Comparison of ENCODE assay signal across 8 mouse cellular contexts in genomic region chr8:123254099-123254885, GRCm38 (mm10). TPM values are rescaled to one million over a fixed set of nuclear protein-coding genes. Genes with fewer than 3 reads are reported as not detected.
A peak's percentile ranks its signal among the peaks of the same experiment; 100 is the strongest.
DNase-seq lines count a peak whose midpoint lies in the region; ATAC-seq and TF ChIP-seq lines count a peak whose summit lies in the region.

Zfp276 (plus strand) TSS chr8:123254195.
Vps9d1 (minus strand) TSS chr8:123254348.

- peak; percentile 72 for TF ChIP-seq POLR2A in CH12.LX (IDR thresholded peaks at IDR 0.05; ENCODE audit: low read depth, low read length)

- dilution Hi-C loops in CH12.LX (cut with MboI; ENCODE audit: extremely low pct_ligation_motif_present, extremely low pct_unique_long_range_greater_than_20kb, low sequenced_read_pairs), result no loop called here

- H3K9ac ChIP-seq in CH12.LX (ENCODE audit: insufficient read depth, low read depth), result peak within 1 kb of the TSS; percentile 88
- peak within 1 kb of the TSS; percentile 96 for H3K9ac ChIP-seq in heart, embryonic 14.5 days (ENCODE audit: low read length)
- H3K9ac ChIP-seq in liver, embryonic 15.5 days, result peak within 1 kb of the TSS; percentile 94
- H3K9ac ChIP-seq in neural tube, embryonic 12.5 days, result peak within 1 kb of the TSS; percentile 89
- H3K9ac ChIP-seq in stomach, postnatal 0 days (ENCODE audit: low read length), result peak within 1 kb of the TSS; percentile 96

- in situ Hi-C loops in CH12.LX (cut with MboI; ENCODE audit: low pct_ligation_motif_present, low pct_unique_long_range_greater_than_20kb, low sequenced_read_pairs), result no loop called here

- peak; percentile 90 for ATAC-seq in heart, embryonic 14.5 days (ENCODE audit: insufficient number of reproducible peaks, insufficient read depth, low FRiP score, low read depth)
- peak; percentile 96 for ATAC-seq in liver, embryonic 15.5 days (ENCODE audit: insufficient read depth)
- peak; percentile 93 for ATAC-seq in neural tube, embryonic 12.5 days (ENCODE audit: low FRiP score, low read depth)
- peak; percentile 96 for ATAC-seq in stomach, postnatal 0 days (ENCODE audit: low FRiP score, low TSS enrichment)

- H3K4me3 ChIP-seq in CH12.LX (replicated peaks in 1 of 3; ENCODE audit: low read depth in 2 of 3, low read length in 2 of 3, poor library complexity in 1 of 3), result peak within 1 kb of the TSS; percentile 75 to 89 (median 87)
- peak within 1 kb of the TSS; percentile 94 for H3K4me3 ChIP-seq in forebrain, embryonic 10.5 days
- peak within 1 kb of the TSS; percentile 75 to 87 for H3K4me3 ChIP-seq in heart, embryonic 14.5 days (ENCODE audit: control insufficient read depth in 1 of 2, insufficient read depth in 1 of 2, low read depth in 1 of 2, low read length in 2 of 2)
- peak within 1 kb of the TSS; percentile 98 for H3K4me3 ChIP-seq in liver, embryonic 15.5 days (replicated peaks)
- H3K4me3 ChIP-seq in neural tube, embryonic 12.5 days, result peak within 1 kb of the TSS; percentile 97
- H3K4me3 ChIP-seq in stomach, postnatal 0 days (ENCODE audit: low read depth, low read length), result peak within 1 kb of the TSS; percentile 97

- no peak for TF ChIP-seq RAD21 in CH12.LX (IDR thresholded peaks at IDR 0.05; ENCODE audit: low read depth, low read length)

- TF ChIP-seq EP300 in CH12.LX (IDR thresholded peaks at IDR 0.05; ENCODE audit: low read length), result no peak
- TF ChIP-seq EP300 in stomach, postnatal 0 days (optimal IDR thresholded peaks at IDR 0.05), result no peak

- H3K9me3 ChIP-seq in CH12.LX (replicated peaks; ENCODE audit: low read length), result no peaks in the 10 kb centered on the region
- no peaks in the 10 kb centered on the region for H3K9me3 ChIP-seq in forebrain, embryonic 10.5 days
- no peaks in the 10 kb centered on the region for H3K9me3 ChIP-seq in heart, embryonic 14.5 days (ENCODE audit: control insufficient read depth, low read length)
- H3K9me3 ChIP-seq in liver, embryonic 15.5 days (replicated peaks), result no peaks in the 10 kb centered on the region
- no peaks in the 10 kb centered on the region for H3K9me3 ChIP-seq in neural tube, embryonic 12.5 days
- H3K9me3 ChIP-seq in stomach, postnatal 0 days (ENCODE audit: control insufficient read depth, low read length), result no peaks in the 10 kb centered on the region

- H3K27ac ChIP-seq in CH12.LX (ENCODE audit: insufficient read depth, low read depth), result peak within 1 kb of the TSS; percentile 1; the same call in 1 of the 2 replicates
- H3K27ac ChIP-seq in forebrain, embryonic 10.5 days, result peak within 1 kb of the TSS; percentile 93
- peak within 1 kb of the TSS; percentile 78 to 86 for H3K27ac ChIP-seq in heart, embryonic 14.5 days (replicated peaks in 1 of 2; ENCODE audit: control insufficient read depth in 1 of 2, insufficient read depth in 1 of 2, low read depth in 2 of 2, low read length in 2 of 2)
- H3K27ac ChIP-seq in liver, embryonic 15.5 days (replicated peaks), result peak within 1 kb of the TSS; percentile 88
- H3K27ac ChIP-seq in neural tube, embryonic 12.5 days, result peak within 1 kb of the TSS; percentile 74; the same call in 1 of the 2 replicates
- H3K27ac ChIP-seq in stomach, postnatal 0 days (replicated peaks), result peak within 1 kb of the TSS; percentile 94

- H3K4me2 ChIP-seq in CH12.LX (ENCODE audit: insufficient read depth, low read depth, poor library complexity, severe bottlenecking), result peak within 1 kb of the TSS; percentile 92
- H3K4me2 ChIP-seq in heart, embryonic 14.5 days (ENCODE audit: low read length), result peak within 1 kb of the TSS; percentile 90
- H3K4me2 ChIP-seq in liver, embryonic 15.5 days, result peak within 1 kb of the TSS; percentile 97
- peak within 1 kb of the TSS; percentile 98 for H3K4me2 ChIP-seq in neural tube, embryonic 12.5 days (replicated peaks)
- H3K4me2 ChIP-seq in stomach, postnatal 0 days (replicated peaks; ENCODE audit: low read depth), result peak within 1 kb of the TSS; percentile 94

- no peaks in the 10 kb centered on the region for H3K27me3 ChIP-seq in CH12.LX (replicated peaks)
- H3K27me3 ChIP-seq in forebrain, embryonic 10.5 days (ENCODE audit: poor library complexity, severe bottlenecking), result no peaks in the 10 kb centered on the region
- H3K27me3 ChIP-seq in heart, embryonic 14.5 days (ENCODE audit: control insufficient read depth, insufficient read depth, low read length), result no peaks in the 10 kb centered on the region
- no peaks in the 10 kb centered on the region for H3K27me3 ChIP-seq in liver, embryonic 15.5 days
- no peaks in the 10 kb centered on the region for H3K27me3 ChIP-seq in neural tube, embryonic 12.5 days (replicated peaks)
- no peaks in the 10 kb centered on the region for H3K27me3 ChIP-seq in stomach, postnatal 0 days (ENCODE audit: control insufficient read depth, insufficient read depth, low read length)

- peaks cover 35 to 57% of the 10 kb centered on the region in 2 experiments for H3K36me3 ChIP-seq in CH12.LX (replicated peaks in 1 of 2; ENCODE audit: control insufficient read depth in 1 of 2, insufficient read depth in 1 of 2, low read length in 1 of 2)
- peaks cover 68% of the 10 kb centered on the region for H3K36me3 ChIP-seq in forebrain, embryonic 10.5 days (replicated peaks)
- peaks cover 66% of the 10 kb centered on the region for H3K36me3 ChIP-seq in heart, embryonic 14.5 days (ENCODE audit: control insufficient read depth, insufficient read depth, low read length)
- H3K36me3 ChIP-seq in liver, embryonic 15.5 days (replicated peaks), result peaks cover 45% of the 10 kb centered on the region
- H3K36me3 ChIP-seq in neural tube, embryonic 12.5 days, result peaks cover 51% of the 10 kb centered on the region
- peaks cover 27% of the 10 kb centered on the region for H3K36me3 ChIP-seq in stomach, postnatal 0 days (ENCODE audit: control insufficient read depth, insufficient read depth, low read length)

- peaks cover 13 to 41% of the 10 kb centered on the region in 2 experiments for H3K4me1 ChIP-seq in CH12.LX (ENCODE audit: control insufficient read depth in 1 of 2, insufficient read depth in 2 of 2)
- peaks cover 40% of the 10 kb centered on the region for H3K4me1 ChIP-seq in forebrain, embryonic 10.5 days
- peaks cover 9 to 21% of the 10 kb centered on the region in 2 experiments for H3K4me1 ChIP-seq in heart, embryonic 14.5 days (ENCODE audit: control insufficient read depth in 2 of 2, insufficient read depth in 2 of 2, low read length in 2 of 2)
- H3K4me1 ChIP-seq in liver, embryonic 15.5 days (replicated peaks), result peaks cover 40% of the 10 kb centered on the region
- peaks cover 36% of the 10 kb centered on the region for H3K4me1 ChIP-seq in neural tube, embryonic 12.5 days
- H3K4me1 ChIP-seq in stomach, postnatal 0 days (replicated peaks; ENCODE audit: control insufficient read depth, insufficient read depth), result no peaks in the 10 kb centered on the region; the same call in none of the 2 replicates

- under 1% methylated on average over 99 of the region's 99 CpGs for WGBS in forebrain, embryonic 10.5 days
- WGBS in heart, embryonic 14.5 days, result under 1% methylated on average over 84 of the region's 99 CpGs
- WGBS in liver, embryonic 15.5 days (ENCODE audit: insufficient replicate concordance), result under 1% methylated on average over 99 of the region's 99 CpGs
- under 1% methylated on average over 99 of the region's 99 CpGs for WGBS in neural tube, embryonic 12.5 days
- WGBS in stomach, postnatal 0 days, result under 1% methylated on average over 82 of the region's 99 CpGs

- DNase-seq in CH12.LX (ENCODE audit: extremely low read depth), result peak; percentile 73
- DNase-seq in c-Kit-negative CD71-positive TER-119-positive erythroid progenitor cells, embryonic 14.5 days (ENCODE audit: low read depth, low spot score), result peak; percentile 74
- peak; percentile 86 for DNase-seq in forebrain, embryonic 10.5 days (ENCODE audit: extremely low spot score, low spot score)
- peak; percentile 92 for DNase-seq in kidney, postnatal 14 days
- DNase-seq in stomach, postnatal 0 days (ENCODE audit: low spot score), result peak; percentile 89

- H3K79me2 ChIP-seq in CH12.LX (replicated peaks; ENCODE audit: control insufficient read depth, extremely low read depth, insufficient read depth, poor library complexity, severe bottlenecking), result no peaks in the 10 kb centered on the region

- no peak for TF ChIP-seq CTCF in CH12.LX (conservative IDR thresholded peaks at IDR 0.05 in 1 of 2, IDR thresholded peaks at IDR 0.05 in 1 of 2; ENCODE audit: low read depth in 2 of 2, low read length in 2 of 2)
- no peak; the same call in 1 of the 2 replicates for TF ChIP-seq CTCF in stomach, postnatal 0 days (IDR thresholded peaks at IDR 0.05; ENCODE audit: low read depth)

TF ChIP-seq in CH12.LX, 34 proteins besides CTCF, POLR2A, EP300 and RAD21 (continues in another document):
- TF ChIP-seq SMC3 (IDR thresholded peaks at IDR 0.05; ENCODE audit: low read depth, low read length), result no peak
- no peak; the same call in 1 of the 2 replicates for TF ChIP-seq MAX (IDR thresholded peaks at IDR 0.05; ENCODE audit: low read length)
- TF ChIP-seq IRF4 (IDR thresholded peaks at IDR 0.05; ENCODE audit: low read depth, low read length), result peak; percentile 51; the same call in 1 of the 2 replicates
- peak; percentile 85 for TF ChIP-seq HCFC1 (IDR thresholded peaks at IDR 0.05; ENCODE audit: low read depth, low read length)
- no peak for TF ChIP-seq ZC3H11A (IDR thresholded peaks at IDR 0.05; ENCODE audit: low read depth, low read length)
- no peak; the same call in none of the 2 replicates for TF ChIP-seq CHD2 (IDR thresholded peaks at IDR 0.05; ENCODE audit: low read length)
- TF ChIP-seq ELF1 (IDR thresholded peaks at IDR 0.05; ENCODE audit: low read depth, low read length), result peak; percentile 49; the same call in 1 of the 2 replicates

RNA-seq across cellular contexts. Expression of gene Zfp276, which starts in this region (rescaled TPM):
- total RNA-seq in CH12.LX (2012; rRNA removed), result 9.6 and 10.2 TPM in 2 replicates
- total RNA-seq in CH12.LX (2014; rRNA removed), result 5.5 and 5.9 TPM in 2 replicates
- 8.7 and 9.2 TPM in 2 replicates for polyA plus RNA-seq in CH12.LX (2012; ENCODE audit: insufficient read length, low read depth)
- polyA plus RNA-seq in forebrain, embryonic 10.5 days (2016; fragmentation: Nextera tagmentation; extraction: Ambion mirVana), result 23.4 and 24.0 TPM in 2 replicates
- polyA plus RNA-seq in heart, embryonic 14.5 days (2014; fragmentation: Nextera tagmentation; extraction: Ambion mirVana), result 13.0 and 15.5 TPM in 2 replicates
- 8.0 and 9.2 TPM in 2 replicates for polyA plus RNA-seq in liver, embryonic 15.5 days (2015; fragmentation: Nextera tagmentation; extraction: Ambion mirVana)
- 32.9 and 36.0 TPM in 2 replicates for polyA plus RNA-seq in neural tube, embryonic 12.5 days (2016; fragmentation: Nextera tagmentation; extraction: Ambion mirVana)
- polyA plus RNA-seq in stomach, postnatal 0 days (2015; fragmentation: Nextera tagmentation; extraction: Ambion mirVana), result 7.8 and 8.3 TPM in 2 replicates

RNA-seq across cellular contexts. Expression of gene Vps9d1, which starts in this region (rescaled TPM):
- total RNA-seq in CH12.LX (2012; rRNA removed), result 5.2 and 5.5 TPM in 2 replicates
- total RNA-seq in CH12.LX (2014; rRNA removed), result 2.8 and 3.1 TPM in 2 replicates
- 6.3 and 9.7 TPM in 2 replicates for polyA plus RNA-seq in CH12.LX (2012; ENCODE audit: insufficient read length, low read depth)
- polyA plus RNA-seq in forebrain, embryonic 10.5 days (2016; fragmentation: Nextera tagmentation; extraction: Ambion mirVana), result 21.2 and 23.5 TPM in 2 replicates
- 20.5 and 21.1 TPM in 2 replicates for polyA plus RNA-seq in heart, embryonic 14.5 days (2014; fragmentation: Nextera tagmentation; extraction: Ambion mirVana)
- 4.6 and 5.3 TPM in 2 replicates for polyA plus RNA-seq in liver, embryonic 15.5 days (2015; fragmentation: Nextera tagmentation; extraction: Ambion mirVana)
- 40.3 and 51.1 TPM in 2 replicates for polyA plus RNA-seq in neural tube, embryonic 12.5 days (2016; fragmentation: Nextera tagmentation; extraction: Ambion mirVana)
- polyA plus RNA-seq in stomach, postnatal 0 days (2015; fragmentation: Nextera tagmentation; extraction: Ambion mirVana), result 10.3 and 11.2 TPM in 2 replicates

Comparison
In these comparisons a context has a peak if more than half of its experiments do, and no peak if none do; other contexts are left out.
1. Peak in every context shown above with its lines: DNase-seq, ATAC-seq, H3K4me3 ChIP-seq and H3K27ac ChIP-seq.
2. H3K27ac ChIP-seq: peak in every context shown above with its lines; median percentile 94 in stomach, postnatal 0 days; 93 in forebrain, embryonic 10.5 days; 88 in liver, embryonic 15.5 days; 82 in heart, embryonic 14.5 days; 74 in neural tube, embryonic 12.5 days; 1 in CH12.LX.